Mouse (Mus musculus) cerebellum, adult 2 months (tissue): ENCODE results near the gene Hoxa2.

Experiments
- CTCF ChIP-seq: fragments of 200-500 bp; IDR thresholded peaks from 2 replicates; pipeline ENCODE4 v1.5.1; 2011; ENCODE audit warnings: low read depth, mild to moderate bottlenecking, control low read depth, low read length, moderate library complexity, borderline replicate concordance; ENCODE audit not compliant: insufficient read depth
- POLR2A ChIP-seq: fragments of 200-500 bp; IDR thresholded peaks from 2 replicates; pipeline ENCODE4 v1.6.1; 2011; ENCODE audit warnings: low read length, control low read depth, borderline replicate concordance; ENCODE audit not compliant: insufficient read depth

- TF ChIP-seq CTCF (no peak), POLR2A (no peak)
Measured at GRCm38 (mm10) chr6:52211961-52212360, 47.3 kb upstream of the Hoxa2 start.
